Mouse (Mus musculus) liver, postnatal 0 days (tissue): ENCODE measurements around the gene Gm20388.

Experiments used
- CTCF ChIP-seq: sonication (generic); IDR thresholded peaks from 2 replicates; pipeline ENCODE4 v1.5.1; 2016; ENCODE audit warnings: antibody characterized with exemption, low read depth
- EP300 ChIP-seq: IDR thresholded peaks from 2 replicates; pipeline ENCODE4 v1.6.1; 2016; ENCODE audit warnings: antibody characterized with exemption, low read depth, mild to moderate bottlenecking

- no peak for TF ChIP-seq CTCF
- TF ChIP-seq EP300 = no peak
Observed at GRCm38 (mm10) chr8:122341790-122342189, 2431.1 kb downstream of the Gm20388 start.
